Mouse (Mus musculus) heart, postnatal 0 days (tissue): ENCODE data around the gene Plekhf1. TPM values are rescaled to one million over a fixed set of nuclear protein-coding genes. Genes with fewer than 3 reads are reported as not detected.

Experiments
- ATAC-seq: fragments of 200-750 bp; cut with Nextera tagmentation; 2 replicates; pipeline ENCODE4 v1.8.0; 2017; ENCODE audit warnings: low read depth, moderate number of reproducible peaks, moderate library complexity; ENCODE audit not compliant: insufficient read depth
- DNase-seq: peaks from one replicate; pipeline ENCODE4 v3.0.0-alpha.2; 2016; ENCODE audit warnings: low spot score
- H3K27ac ChIP-seq: fragments of 300-500 bp; sonication (generic); 2 replicates; pipeline ENCODE4 v1.5.1; 2014; ENCODE audit warnings: low read depth, mild to moderate bottlenecking
- H3K27me3 ChIP-seq: fragments of 300-500 bp; sonication (generic); 2 replicates; pipeline ENCODE4 v1.6.1; 2014; ENCODE audit warnings: low read length, mixed read lengths; ENCODE audit not compliant: control insufficient read depth, insufficient read depth
- H3K36me3 ChIP-seq: fragments of 300-500 bp; sonication (generic); replicated peaks from 2 replicates; pipeline ENCODE4 v1.6.1; 2014; ENCODE audit warnings: low read length, mixed read lengths; ENCODE audit not compliant: control insufficient read depth, insufficient read depth
- H3K4me1 ChIP-seq: fragments of 300-500 bp; sonication (generic); 2 replicates; pipeline ENCODE4 v1.6.1; 2014; ENCODE audit warnings: antibody characterized with exemption; ENCODE audit not compliant: control insufficient read depth, insufficient read depth
- H3K4me2 ChIP-seq: fragments of 300-500 bp; sonication (generic); 2 replicates; pipeline ENCODE4 v1.6.1; 2014; ENCODE audit warnings: low read depth, mild to moderate bottlenecking, low read length, moderate library complexity
- H3K4me3 ChIP-seq: fragments of 300-500 bp; sonication (generic); 2 replicates; pipeline ENCODE4 v1.5.1; 2014; ENCODE audit warnings: low read depth, low read length
- H3K9ac ChIP-seq: fragments of 300-500 bp; sonication (generic); replicated peaks from 2 replicates; pipeline ENCODE4 v1.6.1; 2014; ENCODE audit warnings: low read depth, low read length, mixed read lengths
- H3K9me3 ChIP-seq: fragments of 300-500 bp; sonication (generic); replicated peaks from 2 replicates; pipeline ENCODE4 v1.6.1; 2016; ENCODE audit warnings: low read length; ENCODE audit not compliant: control insufficient read depth
- CTCF ChIP-seq: IDR thresholded peaks from 2 replicates; pipeline ENCODE4 v1.5.1; 2016; ENCODE audit warnings: antibody characterized with exemption, control low read depth, low read depth
- EP300 ChIP-seq: IDR thresholded peaks from 2 replicates; pipeline ENCODE4 v1.6.1; 2016; ENCODE audit warnings: antibody characterized with exemption, low read depth
- WGBS: fragments of 180-500 bp; shearing (Covaris S2); extraction: QIAGEN DNeasy Blood & Tissue Kit; methylation state at CpG from one replicate; pipeline ENCODE4 v1.1.7; 2014; 5-methylcytosine and 5-hydroxymethylcytosine counted together
- polyA plus RNA-seq: library from polyadenylated mRNA; unstranded; fragments of >200 nt; fragmentation: Nextera tagmentation; extraction: Ambion mirVana; gene quantifications from 2 replicates; pipeline ENCODE4 v1.2.1, GENCODE M21; 2015
- total RNA-seq: library from RNA; depleted of rRNA; stranded (reverse); fragments of >200 nt; gene quantifications from 2 replicates; pipeline ENCODE4 v1.2.3, GENCODE M21; 2014; ENCODE audit warnings: low replicate concordance

Plekhf1 gene
- total and polyA plus RNA-seq, 2 experiments from 2014 or later, result 6.6 to 17.5 TPM

- WGBS, result 23% methylated on average over 3 of the region's 3 CpGs
- no peak overlapping the region for H3K9ac ChIP-seq
- H3K4me3 ChIP-seq, result no peak overlapping the region
- no peak overlapping the region for H3K27ac ChIP-seq
- ATAC-seq (no peak), DNase-seq (no peak)
- no peaks in the 10 kb centered on the region for H3K27me3 ChIP-seq
- TF ChIP-seq CTCF (no peak), EP300 (no peak)
- H3K36me3 ChIP-seq, result no peaks in the 10 kb centered on the region
- no peaks in the 10 kb centered on the region for H3K4me1 ChIP-seq
- H3K4me2 ChIP-seq, result no peak overlapping the region
- H3K9me3 ChIP-seq, result no peaks in the 10 kb centered on the region
Measured at GRCm38 (mm10) chr7:38201290-38201658, 26.5 kb downstream of the Plekhf1 start.

- peak; percentile 51 for DNase-seq
- TF ChIP-seq EP300 (no peak), CTCF (peak; percentile 100)
- H3K4me1 ChIP-seq, result no peaks in the 10 kb centered on the region
- H3K4me2 ChIP-seq, result peak overlapping the region; percentile 41
- no peaks in the 10 kb centered on the region for H3K36me3 ChIP-seq
- H3K27me3 ChIP-seq, result no peaks in the 10 kb centered on the region
- WGBS, result 3% methylated on average over 27 of the region's 28 CpGs
- no peak overlapping the region for H3K4me3 ChIP-seq
- no peaks in the 10 kb centered on the region for H3K9me3 ChIP-seq
- ATAC-seq, result peak; percentile 88
- no peak overlapping the region for H3K9ac ChIP-seq
- H3K27ac ChIP-seq, result no peak overlapping the region
Measured at GRCm38 (mm10) chr7:38200606-38201289, 27.1 kb downstream of the Plekhf1 start.

GRCm38 (mm10) chr7:38199907-38200605 is 27.8 kb downstream of the Plekhf1 start:
- no peaks in the 10 kb centered on the region for H3K27me3 ChIP-seq
- H3K9ac ChIP-seq, result no peak overlapping the region
- 65% methylated on average over 8 of the region's 8 CpGs for WGBS
- no peak for ATAC-seq
- no peaks in the 10 kb centered on the region for H3K4me1 ChIP-seq
- no peak overlapping the region for H3K4me3 ChIP-seq
- no peak for TF ChIP-seq CTCF
- TF ChIP-seq EP300, result no peak
- no peaks in the 10 kb centered on the region for H3K9me3 ChIP-seq
- H3K36me3 ChIP-seq, result peaks cover 5% of the 10 kb centered on the region; the same call in 1 of the 2 replicates
- no peak overlapping the region for H3K27ac ChIP-seq
- H3K4me2 ChIP-seq, result no peak overlapping the region
- no peak for DNase-seq

GRCm38 (mm10) chr7:38191571-38191970 is 36.2 kb downstream of the Plekhf1 start:
- no peaks in the 10 kb centered on the region for H3K9me3 ChIP-seq
- H3K27ac ChIP-seq, result no peak overlapping the region
- TF ChIP-seq CTCF (peak; percentile 36), EP300 (no peak)
- H3K27me3 ChIP-seq, result no peaks in the 10 kb centered on the region
- H3K4me1 ChIP-seq, result no peaks in the 10 kb centered on the region
- peaks cover 27% of the 10 kb centered on the region for H3K36me3 ChIP-seq
- DNase-seq (no peak), ATAC-seq (0 out of 2 replicates have a peak, but pooled peaks have one; percentile 27)
- no peak overlapping the region for H3K9ac ChIP-seq
- no peak overlapping the region for H3K4me2 ChIP-seq
- WGBS, result 47% methylated on average over 10 of the region's 10 CpGs
- no peak overlapping the region for H3K4me3 ChIP-seq

- H3K4me3 ChIP-seq, result no peak overlapping the region
- H3K27me3 ChIP-seq, result no peaks in the 10 kb centered on the region
- H3K9me3 ChIP-seq, result no peaks in the 10 kb centered on the region
- H3K27ac ChIP-seq, result no peak overlapping the region
- ATAC-seq (no peak), DNase-seq (no peak)
- WGBS, result 72% methylated on average over 8 of the region's 8 CpGs
- TF ChIP-seq EP300 (no peak), CTCF (no peak)
- peaks cover 27% of the 10 kb centered on the region for H3K36me3 ChIP-seq
- H3K9ac ChIP-seq, result no peak overlapping the region
- no peaks in the 10 kb centered on the region for H3K4me1 ChIP-seq
- no peak overlapping the region for H3K4me2 ChIP-seq
Measured at GRCm38 (mm10) chr7:38191146-38191545, 36.7 kb downstream of the Plekhf1 start.
